Mouse (Mus musculus) liver, embryonic 14.5 days (tissue): ENCODE results near the gene Cacna1a. TPM values are rescaled to one million over a fixed set of nuclear protein-coding genes. Genes with fewer than 3 reads are reported as not detected.

Source experiments
- ATAC-seq: fragments of 200-750 bp; cut with Nextera tagmentation; 2 replicates; pipeline ENCODE4 v1.8.0; 2017; ENCODE audit warnings: moderate number of reproducible peaks, mild to moderate bottlenecking, moderate library complexity; ENCODE audit not compliant: insufficient read depth
- DNase-seq, 3 experiments: peaks; one replicate each; pipeline ENCODE4 v3.0.0-alpha.2; 2012 to 2013; ENCODE audit warnings: low read depth in 3 of 3, low spot score in 3 of 3
- H3K27ac ChIP-seq: fragments of 300-500 bp; sonication (generic); 2 replicates; pipeline ENCODE4 v1.5.1; 2014; ENCODE audit warnings: moderate library complexity, mild to moderate bottlenecking, control low read depth, inconsistent platforms
- H3K27me3 ChIP-seq: fragments of 300-500 bp; sonication (generic); 2 replicates; pipeline ENCODE4 v1.6.1; 2014; ENCODE audit warnings: mild to moderate bottlenecking, low read length, moderate library complexity; ENCODE audit not compliant: control insufficient read depth, insufficient read depth
- H3K36me3 ChIP-seq: fragments of 300-500 bp; sonication (generic); replicated peaks from 2 replicates; pipeline ENCODE4 v1.6.1; 2014; ENCODE audit warnings: low read depth; ENCODE audit not compliant: control insufficient read depth, insufficient read depth
- H3K4me1 ChIP-seq, 2 experiments: fragments of 200-500 bp in 1 of 2; fragments of 300-500 bp in 1 of 2; sonication (generic) in 1 of 2; replicated peaks; 2 replicates each; pipeline ENCODE4 v1.6.1; 2012 to 2014; ENCODE audit warnings: antibody characterized with exemption in 1 of 2, inconsistent platforms in 1 of 2, low read length in 1 of 2; ENCODE audit not compliant: control insufficient read depth in 2 of 2, insufficient read depth in 2 of 2
- H3K4me2 ChIP-seq: fragments of 300-500 bp; sonication (generic); 2 replicates; pipeline ENCODE4 v1.6.1; 2014; ENCODE audit warnings: low read depth, mild to moderate bottlenecking, control low read depth, moderate library complexity
- H3K4me3 ChIP-seq, 2 experiments: fragments of 200-500 bp in 1 of 2; fragments of 300-500 bp in 1 of 2; sonication (generic) in 1 of 2; 2 replicates each; pipeline ENCODE4 v1.5.1; 2012 to 2014; ENCODE audit warnings: low read depth in 2 of 2, low read length in 2 of 2, mild to moderate bottlenecking in 2 of 2, control low read depth in 1 of 2, inconsistent platforms in 1 of 2, moderate library complexity in 1 of 2; ENCODE audit not compliant: insufficient read depth in 1 of 2
- H3K9ac ChIP-seq: fragments of 300-500 bp; sonication (generic); replicated peaks from 2 replicates; pipeline ENCODE4 v1.6.1; 2014; ENCODE audit warnings: mild to moderate bottlenecking, control low read depth, moderate library complexity
- H3K9me3 ChIP-seq: fragments of 300-500 bp; sonication (generic); 2 replicates; pipeline ENCODE4 v1.6.1; 2016; ENCODE audit warnings: low read length, mixed read lengths; ENCODE audit not compliant: control insufficient read depth
- CTCF ChIP-seq: IDR thresholded peaks from 2 replicates; pipeline ENCODE4 v1.5.1; 2016; ENCODE audit warnings: antibody characterized with exemption, low read depth, control low read depth
- EP300 ChIP-seq: IDR thresholded peaks from 2 replicates; pipeline ENCODE4 v1.6.1; 2016; ENCODE audit warnings: antibody characterized with exemption, low read depth
- WGBS: fragments of 180-500 bp; shearing (Covaris S2); extraction: QIAGEN DNeasy Blood & Tissue Kit; methylation state at CpG from one replicate; pipeline ENCODE4 v1.1.7; 2014; ENCODE audit not compliant: insufficient replicate concordance; 5-methylcytosine and 5-hydroxymethylcytosine counted together
- polyA plus RNA-seq, 2 experiments: library from polyadenylated mRNA; depleted of rRNA in 1 of 2; stranded (reverse) in 1 of 2; unstranded in 1 of 2; fragments of >200 nt; fragmentation: Nextera tagmentation in 1 of 2; extraction: Ambion mirVana in 1 of 2; gene quantifications; 2 replicates each; pipeline versions ENCODE4 v1.2.1 to v1.2.3; 2012 to 2014

Cacna1a gene
- polyA plus RNA-seq, 2 experiments: 0.61 to 1.5 TPM

GRCm38 (mm10) chr8:84345493-84345892, 42.7 kb upstream of the Cacna1a start:
- Histone ChIP-seq H3K9me3 (no peaks in the 10 kb centered on the region), H3K36me3 (no peaks in the 10 kb centered on the region), H3K4me3 (no peak overlapping the region), H3K27ac (no peak overlapping the region), H3K4me2 (no peak overlapping the region), H3K4me1 (no peaks in the 10 kb centered on the region), H3K9ac (no peak overlapping the region), H3K27me3 (no peaks in the 10 kb centered on the region)
- TF ChIP-seq CTCF (no peak), EP300 (no peak)
- DNase-seq (no peak), ATAC-seq (no peak)
- 64% methylated on average over 7 of the region's 7 CpGs for WGBS

GRCm38 (mm10) chr8:84346421-84346820, 41.8 kb upstream of the Cacna1a start:
- ATAC-seq: no peak
- H3K4me2 ChIP-seq: no peak overlapping the region
- no peak for DNase-seq
- H3K27me3 ChIP-seq: no peaks in the 10 kb centered on the region
- no peak overlapping the region for H3K9ac ChIP-seq
- no peaks in the 10 kb centered on the region for H3K4me1 ChIP-seq
- H3K27ac ChIP-seq: no peak overlapping the region
- no peak overlapping the region for H3K4me3 ChIP-seq
- H3K9me3 ChIP-seq: no peaks in the 10 kb centered on the region
- 46% methylated on average over 4 of the region's 4 CpGs for WGBS
- no peaks in the 10 kb centered on the region for H3K36me3 ChIP-seq
- no peak for TF ChIP-seq EP300
- no peak for TF ChIP-seq CTCF

GRCm38 (mm10) chr8:84349526-84349925, 38.7 kb upstream of the Cacna1a start:
- ATAC-seq: no peak
- H3K9me3 ChIP-seq: no peaks in the 10 kb centered on the region
- no peak overlapping the region for H3K4me3 ChIP-seq
- H3K27me3 ChIP-seq: no peaks in the 10 kb centered on the region
- WGBS: 41% methylated on average over 1 of the region's 1 CpGs
- H3K36me3 ChIP-seq: no peaks in the 10 kb centered on the region
- H3K4me1 ChIP-seq: no peaks in the 10 kb centered on the region
- H3K4me2 ChIP-seq: no peak overlapping the region
- H3K9ac ChIP-seq: no peak overlapping the region
- no peak for TF ChIP-seq CTCF
- no peak for TF ChIP-seq EP300
- H3K27ac ChIP-seq: no peak overlapping the region
- no peak for DNase-seq

GRCm38 (mm10) chr8:84350960-84351359, 37.3 kb upstream of the Cacna1a start:
- Histone ChIP-seq H3K9me3 (no peaks in the 10 kb centered on the region), H3K4me2 (no peak overlapping the region), H3K4me1 (no peaks in the 10 kb centered on the region), H3K27ac (no peak overlapping the region), H3K9ac (no peak overlapping the region), H3K4me3 (no peak overlapping the region), H3K36me3 (no peaks in the 10 kb centered on the region), H3K27me3 (no peaks in the 10 kb centered on the region)
- ATAC-seq (no peak), DNase-seq (no peak)
- TF ChIP-seq EP300 (no peak), CTCF (no peak)
- WGBS: 42% methylated on average over 4 of the region's 4 CpGs

GRCm38 (mm10) chr8:84356482-84356881, 31.8 kb upstream of the Cacna1a start:
- Histone ChIP-seq H3K4me1 (no peaks in the 10 kb centered on the region), H3K4me3 (no peak overlapping the region), H3K9me3 (no peaks in the 10 kb centered on the region), H3K27ac (no peak overlapping the region), H3K4me2 (no peak overlapping the region), H3K36me3 (no peaks in the 10 kb centered on the region), H3K9ac (no peak overlapping the region), H3K27me3 (no peaks in the 10 kb centered on the region)
- 58% methylated on average over 11 of the region's 11 CpGs for WGBS
- DNase-seq (no peak), ATAC-seq (no peak)
- TF ChIP-seq CTCF (no peak), EP300 (no peak)
